Mouse (Mus musculus): ENCODE results near the gene Bin2.

GRCm38 (mm10) chr15:100691990-100692389 lies 22.6 kb upstream of the Bin2 start:
- TF ChIP-seq CTCF (IDR thresholded peaks at IDR 0.05; ENCODE audit: low read depth) (no peak), EP300 (IDR thresholded peaks at IDR 0.05; ENCODE audit: low read depth) (no peak)
